Mouse (Mus musculus) neural tube, postnatal 0 days (tissue): ENCODE results near the gene Hmgn3. TPM values are rescaled to one million over a fixed set of nuclear protein-coding genes. Genes with fewer than 3 reads are reported as not detected.

Experiments
- polyA plus RNA-seq: library from polyadenylated mRNA; unstranded; fragments of >200 nt; fragmentation: Nextera tagmentation; extraction: Ambion mirVana; gene quantifications from 2 replicates; pipeline ENCODE4 v1.2.1, GENCODE M21; 2015

Hmgn3 gene
- 218 and 225 TPM in 2 replicates for polyA plus RNA-seq

GRCm38 (mm10) chr9:83146446-83147188 is at the start of gene Hmgn3:
TSS of gene Hmgn3 (minus strand) at chr9:83146685.

Other genes with a start within 250 kb of the Hmgn3 start
- 40.8 and 46.1 TPM in 2 replicates for gene Phip, start 171.2 kb downstream of the Hmgn3 start, polyA plus RNA-seq